Mouse (Mus musculus) embryonic facial prominence, embryonic 11.5 days (tissue): ENCODE results near the gene Hsd3b6. TPM values are rescaled to one million over a fixed set of nuclear protein-coding genes. Genes with fewer than 3 reads are reported as not detected.
"Not testable (repeated sequence)": the region's sequence is repeated elsewhere in the genome, so short reads cannot be mapped to it uniquely, and the experiment has no call there.

Experiments
- ATAC-seq: fragments of 200-750 bp; cut with Nextera tagmentation; replicated peaks from 2 replicates; pipeline ENCODE4 v1.8.0; 2017; ENCODE audit warnings: low read depth; ENCODE audit not compliant: insufficient number of reproducible peaks, low FRiP score, low TSS enrichment
- DNase-seq: peaks from one replicate; pipeline ENCODE4 v3.0.0-alpha.2; 2015; ENCODE audit warnings: low spot score
- H3K27ac ChIP-seq: fragments of 300-500 bp; sonication (generic); replicated peaks from 2 replicates; pipeline ENCODE4 v1.5.1; 2014; ENCODE audit warnings: mild to moderate bottlenecking, low read depth, low read length, control low read depth
- H3K27me3 ChIP-seq: fragments of 300-500 bp; sonication (generic); 2 replicates; pipeline ENCODE4 v1.6.1; 2014; ENCODE audit warnings: mild to moderate bottlenecking, low read length, moderate library complexity, mixed read lengths; ENCODE audit not compliant: control insufficient read depth, insufficient read depth
- H3K36me3 ChIP-seq: fragments of 300-500 bp; sonication (generic); replicated peaks from 2 replicates; pipeline ENCODE4 v1.6.1; 2014; ENCODE audit warnings: low read depth, mild to moderate bottlenecking, low read length, moderate library complexity, mixed read lengths; ENCODE audit not compliant: control insufficient read depth, insufficient read depth
- H3K4me1 ChIP-seq: fragments of 300-500 bp; sonication (generic); 2 replicates; pipeline ENCODE4 v1.6.1; 2014; ENCODE audit warnings: low read length, mixed read lengths; ENCODE audit not compliant: control insufficient read depth, insufficient read depth
- H3K4me2 ChIP-seq: fragments of 300-500 bp; sonication (generic); 2 replicates; pipeline ENCODE4 v1.6.1; 2014; ENCODE audit warnings: low read depth, mild to moderate bottlenecking, control low read depth, low read length, moderate library complexity
- H3K4me3 ChIP-seq: fragments of 300-500 bp; sonication (generic); 2 replicates; pipeline ENCODE4 v1.5.1; 2014; ENCODE audit warnings: low read depth, low read length, control low read depth
- H3K9ac ChIP-seq: fragments of 300-500 bp; sonication (generic); replicated peaks from 2 replicates; pipeline ENCODE4 v1.6.1; 2014; ENCODE audit warnings: mild to moderate bottlenecking, control low read depth, low read length
- H3K9me3 ChIP-seq: fragments of 300-500 bp; sonication (generic); replicated peaks from 2 replicates; pipeline ENCODE4 v1.6.1; 2016; ENCODE audit warnings: mild to moderate bottlenecking, low read length, inconsistent platforms, mixed read lengths; ENCODE audit not compliant: control insufficient read depth
- WGBS: fragments of 180-500 bp; shearing (Covaris S2); extraction: QIAGEN DNeasy Blood & Tissue Kit; methylation state at CpG from one replicate; pipeline ENCODE4 v1.1.7; 2014; 5-methylcytosine and 5-hydroxymethylcytosine counted together
- polyA plus RNA-seq: library from polyadenylated mRNA; unstranded; fragments of >200 nt; fragmentation: Nextera tagmentation; extraction: Ambion mirVana; gene quantifications from 2 replicates; pipeline ENCODE4 v1.2.1, GENCODE M21; 2014

Hsd3b6 gene
- polyA plus RNA-seq, 1 experiment from 2014 or later: 20.1 TPM

- Histone ChIP-seq H3K4me3 (no peak overlapping the region), H3K36me3 (no peaks in the 10 kb centered on the region), H3K27ac (no peak overlapping the region), H3K9me3 (no peaks in the 10 kb centered on the region), H3K4me1 (no peaks in the 10 kb centered on the region), H3K4me2 (no peak overlapping the region), H3K27me3 (no peaks in the 10 kb centered on the region), H3K9ac (no peak overlapping the region)
- ATAC-seq (no peak), DNase-seq (no peak)
- 85% methylated on average over 6 of the region's 6 CpGs for WGBS
Measured at GRCm38 (mm10) chr3:98852631-98853030, 38.4 kb upstream of the Hsd3b6 start.

- Histone ChIP-seq H3K4me3 (no peak overlapping the region), H3K9ac (no peak overlapping the region), H3K36me3 (no peaks in the 10 kb centered on the region), H3K27me3 (no peaks in the 10 kb centered on the region), H3K4me1 (no peaks in the 10 kb centered on the region), H3K9me3 (no peaks in the 10 kb centered on the region), H3K4me2 (no peak overlapping the region), H3K27ac (no peak overlapping the region)
- no peak for ATAC-seq
- no peak for DNase-seq
- WGBS: 82% methylated on average over 2 of the region's 2 CpGs
Measured at GRCm38 (mm10) chr3:98851853-98852252, 37.6 kb upstream of the Hsd3b6 start.

DNA sequence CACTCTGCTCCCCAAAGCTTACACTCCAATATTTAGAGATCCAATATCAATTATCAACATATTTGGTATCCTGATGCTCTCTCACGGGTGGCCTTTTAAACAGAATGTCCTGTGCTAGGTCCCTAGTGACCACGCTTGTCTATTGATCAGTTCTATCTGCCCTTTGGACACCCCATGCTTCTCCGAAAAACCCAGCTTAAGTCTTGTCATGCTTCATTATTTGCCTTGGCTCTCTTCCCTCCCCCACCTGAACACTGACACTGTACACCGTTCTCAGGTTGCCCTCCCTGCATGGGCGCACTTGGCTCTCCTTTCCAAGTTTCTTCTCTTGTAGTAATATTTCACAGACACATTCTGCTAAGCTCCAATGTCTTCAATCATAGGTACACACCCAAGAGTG is 36.0 kb upstream of the Hsd3b6 start:
- H3K4me3 ChIP-seq: no peak overlapping the region
- no peak overlapping the region for H3K9ac ChIP-seq
- no peaks in the 10 kb centered on the region for H3K9me3 ChIP-seq
- ATAC-seq (no peak), DNase-seq (no peak)
- H3K27me3 ChIP-seq: no peaks in the 10 kb centered on the region
- 82% methylated on average over 5 of the region's 5 CpGs for WGBS
- no peak overlapping the region for H3K27ac ChIP-seq
- no peaks in the 10 kb centered on the region for H3K36me3 ChIP-seq
- no peaks in the 10 kb centered on the region for H3K4me1 ChIP-seq
- H3K4me2 ChIP-seq: no peak overlapping the region

DNA sequence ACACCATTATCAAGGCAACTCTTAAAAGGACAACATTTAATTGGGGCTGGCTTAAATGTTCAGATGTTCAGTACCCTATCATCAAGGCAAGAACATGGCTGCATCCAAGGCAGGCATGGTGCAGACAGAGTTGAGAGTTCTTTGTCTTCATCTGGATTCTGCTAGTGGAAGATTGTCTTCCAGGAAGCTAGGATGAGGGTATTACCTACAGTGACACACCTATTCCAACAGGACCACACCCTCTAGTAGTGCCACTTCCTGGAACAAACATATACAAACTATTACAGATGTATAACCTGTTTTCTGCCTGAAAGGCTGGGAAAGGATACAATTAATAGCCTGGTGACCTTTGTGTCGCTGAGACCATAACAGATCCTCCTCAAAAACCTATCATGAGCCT is 34.7 kb upstream of the Hsd3b6 start:
- no peak overlapping the region for H3K9ac ChIP-seq
- H3K36me3 ChIP-seq: no peaks in the 10 kb centered on the region
- DNase-seq (no peak), ATAC-seq (no peak)
- no peaks in the 10 kb centered on the region for H3K27me3 ChIP-seq
- H3K9me3 ChIP-seq: no peaks in the 10 kb centered on the region
- H3K4me2 ChIP-seq: no peak overlapping the region
- WGBS: 92% methylated on average over 1 of the region's 1 CpGs
- H3K4me3 ChIP-seq: no peak overlapping the region
- H3K27ac ChIP-seq: no peak overlapping the region
- no peaks in the 10 kb centered on the region for H3K4me1 ChIP-seq

GRCm38 (mm10) chr3:98812653-98813052 is 1.6 kb downstream of the Hsd3b6 start:
- not testable (repeated sequence) for H3K27me3 ChIP-seq, DNase-seq, ATAC-seq, H3K4me1 ChIP-seq, H3K4me3 ChIP-seq, H3K36me3 ChIP-seq, H3K9ac ChIP-seq, H3K4me2 ChIP-seq, H3K27ac ChIP-seq, H3K9me3 ChIP-seq
- 90% methylated on average over 5 of the region's 6 CpGs for WGBS

- not testable (repeated sequence) for H3K4me2 ChIP-seq, H3K4me3 ChIP-seq, H3K9ac ChIP-seq, H3K27me3 ChIP-seq, H3K36me3 ChIP-seq, ATAC-seq, DNase-seq, H3K4me1 ChIP-seq, H3K9me3 ChIP-seq, H3K27ac ChIP-seq
- 58% methylated on average over 3 of the region's 3 CpGs for WGBS
Measured at GRCm38 (mm10) chr3:98805032-98805431, 9.2 kb downstream of the Hsd3b6 start.

DNA sequence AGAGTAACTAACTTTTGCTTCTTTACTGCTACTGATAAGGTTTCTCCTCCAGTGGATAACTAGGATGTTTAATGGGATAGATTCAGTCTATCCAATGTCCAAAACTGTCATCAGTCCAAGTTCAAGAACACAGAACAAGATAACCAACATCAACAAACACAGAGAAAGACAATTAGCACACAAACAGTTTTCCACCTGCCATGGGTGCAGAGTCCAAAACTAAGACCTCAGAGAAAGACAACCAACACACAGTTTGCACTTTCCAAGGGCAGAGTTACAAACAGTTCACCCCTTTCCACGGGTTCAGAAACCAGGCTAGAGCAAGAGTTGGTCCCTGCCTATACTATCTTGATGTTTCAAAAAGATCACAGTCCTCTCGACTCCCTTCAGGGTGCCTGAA is 27.7 kb downstream of the Hsd3b6 start:
- Histone ChIP-seq H3K27ac (no peak overlapping the region), H3K4me3 (no peak overlapping the region), H3K4me2 (no peak overlapping the region), H3K9me3 (no peaks in the 10 kb centered on the region), H3K36me3 (no peaks in the 10 kb centered on the region), H3K27me3 (no peaks in the 10 kb centered on the region), H3K4me1 (no peaks in the 10 kb centered on the region), H3K9ac (no peak overlapping the region)
- ATAC-seq (no peak), DNase-seq (no peak)
- WGBS: 70% methylated on average over 2 of the region's 2 CpGs

GRCm38 (mm10) chr3:98782181-98782868 is 31.9 kb downstream of the Hsd3b6 start:
- ATAC-seq (no peak), DNase-seq (no peak)
- Histone ChIP-seq H3K27me3 (no peaks in the 10 kb centered on the region), H3K36me3 (no peaks in the 10 kb centered on the region), H3K4me3 (no peak overlapping the region), H3K4me2 (no peak overlapping the region), H3K9ac (no peak overlapping the region), H3K9me3 (no peaks in the 10 kb centered on the region), H3K4me1 (no peaks in the 10 kb centered on the region), H3K27ac (no peak overlapping the region)
